Mouse (Mus musculus) heart, adult 11 months (tissue): ENCODE results near the gene Myo18a.
A peak's percentile ranks its signal among the peaks of the same experiment; 100 is the strongest.

Source experiments
- DNase-seq: peaks from one replicate; pipeline ENCODE4 v3.0.0; 2022

Gene Myo18a

DNA sequence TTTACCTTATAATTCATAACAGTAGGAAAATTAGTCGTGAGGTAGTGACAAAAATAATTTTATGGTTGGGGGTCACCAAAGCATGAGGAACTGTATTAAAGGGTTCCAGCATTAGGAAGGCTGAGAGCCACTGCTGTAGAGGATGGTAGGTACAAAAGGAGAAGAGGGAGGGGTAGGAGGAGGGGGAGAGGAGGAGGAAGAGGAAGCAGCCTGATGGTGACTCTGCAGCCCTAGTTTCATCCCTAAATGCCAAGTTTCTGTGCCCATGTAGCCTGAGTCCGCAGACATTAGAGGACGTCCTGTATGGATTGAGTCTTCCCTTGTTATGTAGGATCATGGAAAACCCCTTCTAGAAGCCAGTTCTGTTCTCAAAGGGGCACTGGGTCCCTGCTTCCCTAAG, 110.1 kb downstream of the Myo18a start:
- no peak for DNase-seq

- DNase-seq = no peak
Measured at GRCm38 (mm10) chr11:77874685-77875231, 111.7 kb downstream of the Myo18a start.

GRCm38 (mm10) chr11:77875269-77875668, 112.2 kb downstream of the Myo18a start:
- DNase-seq = peak; percentile 75

DNA sequence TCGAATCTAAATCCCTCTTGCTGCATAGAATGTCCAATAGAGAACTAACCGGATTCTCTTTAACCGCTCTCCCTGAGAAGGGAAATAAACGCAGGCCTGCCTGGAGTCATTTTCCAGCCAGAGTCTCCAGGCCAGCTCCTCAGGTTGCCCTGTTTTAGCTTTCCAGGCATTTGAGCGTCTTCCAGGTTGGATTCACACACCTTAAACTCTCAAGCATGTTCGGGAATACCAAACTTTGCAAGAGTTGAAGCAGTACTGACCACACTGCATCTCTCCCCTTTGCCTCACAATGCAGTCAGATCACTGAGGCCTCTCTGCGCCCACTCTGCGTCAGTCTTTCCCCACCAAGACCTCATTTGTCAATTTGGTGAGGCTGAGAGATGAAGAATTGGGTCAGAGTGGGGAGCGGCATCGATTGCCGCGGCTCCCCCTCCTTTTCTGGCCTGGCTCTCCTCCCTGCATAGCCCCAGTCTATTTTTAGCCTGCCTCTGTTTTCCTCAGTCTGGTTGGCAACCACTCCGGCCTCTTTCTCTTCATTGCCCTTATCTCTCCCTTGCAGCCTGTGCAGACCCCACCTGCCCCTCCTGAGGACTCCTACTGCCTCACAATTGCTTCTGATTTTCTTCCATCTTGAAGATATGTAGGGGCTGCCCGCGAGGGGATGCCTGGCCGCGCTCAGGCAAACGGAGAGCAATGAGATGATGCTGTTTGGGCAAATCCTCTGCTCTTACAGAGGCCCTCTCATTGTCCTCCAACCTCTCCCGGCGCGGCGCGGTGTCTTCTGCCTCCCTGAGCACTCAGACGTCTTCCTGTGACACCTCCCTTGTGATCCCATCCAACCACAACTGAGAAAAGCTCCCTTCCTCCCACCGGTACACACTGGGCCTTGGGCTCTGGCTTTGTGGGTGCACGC, 113.1 kb downstream of the Myo18a start:
- DNase-seq = peak; percentile 84

DNA sequence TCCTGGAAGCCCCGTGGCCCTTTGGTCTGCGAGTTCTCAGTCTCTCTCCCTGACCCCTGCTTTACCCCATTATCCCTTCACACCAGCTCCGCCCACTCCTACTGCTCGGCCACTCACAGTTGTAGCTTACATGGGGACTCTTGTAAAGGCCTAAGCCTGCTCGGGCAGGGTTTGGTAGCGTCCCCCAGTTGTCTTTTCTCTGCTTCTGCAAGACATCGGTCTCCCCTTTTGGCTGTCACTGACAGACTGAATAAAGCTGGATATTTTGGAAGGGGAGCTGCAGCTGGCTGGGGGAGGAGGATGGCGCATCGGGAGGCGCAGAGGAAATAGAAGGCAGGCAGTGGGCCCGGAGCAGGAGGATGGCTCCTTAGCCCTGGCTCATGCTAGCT, 113.7 kb downstream of the Myo18a start:
- peak; percentile 87 for DNase-seq

GRCm38 (mm10) chr11:77884524-77885245, 121.6 kb downstream of the Myo18a start:
- DNase-seq = peak; percentile 77

DNA sequence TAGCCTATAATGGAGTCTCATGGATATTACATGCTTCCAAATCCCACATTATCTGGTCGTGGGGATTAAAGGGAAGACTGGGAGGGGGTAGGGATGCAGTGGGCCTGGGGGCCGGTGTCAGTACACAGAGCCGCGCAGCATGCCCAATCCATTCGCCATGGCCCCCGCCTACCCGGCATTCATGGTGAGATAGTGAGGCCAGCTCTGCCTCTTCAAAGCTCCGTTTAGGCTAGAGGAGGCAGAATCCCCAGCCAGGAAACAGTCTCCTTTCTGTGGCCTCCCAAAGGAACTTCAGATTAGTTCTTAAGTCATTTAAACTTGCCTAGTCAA, 122.2 kb downstream of the Myo18a start:
- DNase-seq = no peak

DNA sequence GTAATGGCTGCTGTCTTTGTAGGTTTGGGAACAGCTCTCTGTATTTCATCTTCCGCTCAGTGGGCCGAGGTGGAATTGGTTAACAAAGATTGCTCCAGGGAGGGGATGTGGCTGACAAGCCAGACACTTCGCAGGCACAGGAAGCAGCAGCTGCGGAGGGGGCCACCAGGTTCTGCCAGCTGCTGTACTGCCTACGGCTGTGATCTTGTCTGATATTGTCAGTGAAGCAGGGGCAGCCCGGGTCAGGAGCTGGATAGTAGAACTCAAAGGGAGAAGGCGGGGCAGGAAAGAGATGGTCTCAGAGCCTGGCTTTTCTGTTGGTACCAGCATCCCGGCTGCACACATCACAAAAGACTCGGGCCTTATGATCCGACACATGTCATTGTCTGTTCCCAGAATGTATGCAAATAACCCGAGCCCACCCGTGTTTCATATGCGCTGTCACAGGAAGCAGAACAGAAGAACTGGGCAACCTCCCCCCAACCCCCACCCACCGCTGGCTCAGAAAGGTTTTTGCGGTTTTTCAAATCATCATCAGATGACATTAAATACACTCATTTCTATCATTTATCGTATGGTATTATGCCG, 124.4 kb downstream of the Myo18a start:
- no peak for DNase-seq

- DNase-seq = no peak
Measured at GRCm38 (mm10) chr11:77888846-77889245, 125.8 kb downstream of the Myo18a start.

DNA sequence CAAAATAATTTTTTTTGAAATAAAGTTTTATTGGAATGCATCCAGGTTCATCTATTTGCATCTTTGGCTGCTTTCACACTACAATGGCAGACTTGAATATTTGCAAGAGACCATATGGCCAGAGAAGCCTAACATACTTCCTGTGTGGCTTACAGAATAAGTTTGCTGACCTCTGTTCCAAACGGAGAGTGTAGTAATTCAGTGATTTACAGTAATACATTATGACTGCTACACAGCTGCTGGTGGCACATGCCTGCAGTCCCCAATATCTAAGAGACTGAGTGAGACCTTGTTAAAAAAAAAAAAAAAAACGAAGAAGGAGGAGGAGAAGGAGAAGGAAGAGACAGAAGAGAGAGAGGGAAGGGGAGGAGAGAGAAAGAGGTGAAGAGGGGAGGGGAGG, 126.4 kb downstream of the Myo18a start:
- no peak for DNase-seq

DNA sequence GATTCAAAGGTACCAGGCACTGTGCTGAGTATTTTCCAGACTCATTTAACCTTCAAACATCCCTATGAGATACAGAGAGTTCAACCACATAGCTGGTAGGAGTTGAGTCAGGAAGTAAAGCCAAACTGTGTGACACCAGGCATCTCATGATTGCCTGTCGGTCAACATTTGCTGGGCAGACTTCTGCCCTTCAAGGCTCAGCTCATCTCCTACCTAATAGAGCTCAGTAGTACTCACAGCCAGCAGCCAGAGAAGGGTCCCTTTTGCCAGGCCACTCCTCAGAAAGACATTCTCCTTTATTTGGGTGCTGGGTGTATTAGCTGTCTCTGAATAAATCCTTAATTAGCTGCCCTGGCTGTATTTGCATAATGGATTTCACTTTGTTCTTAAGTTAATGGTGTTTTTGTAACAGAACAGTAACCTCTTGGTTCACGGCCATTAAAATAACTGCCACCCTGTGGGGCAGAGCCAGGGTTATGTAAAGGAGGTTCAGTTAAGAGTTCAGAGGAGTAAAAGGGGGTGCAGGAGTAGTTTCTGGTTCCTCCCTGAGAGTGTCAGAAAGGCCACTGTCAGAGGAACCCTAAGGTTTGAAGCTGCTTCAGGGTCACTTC, 127.7 kb downstream of the Myo18a start:
- DNase-seq = no peak

DNA sequence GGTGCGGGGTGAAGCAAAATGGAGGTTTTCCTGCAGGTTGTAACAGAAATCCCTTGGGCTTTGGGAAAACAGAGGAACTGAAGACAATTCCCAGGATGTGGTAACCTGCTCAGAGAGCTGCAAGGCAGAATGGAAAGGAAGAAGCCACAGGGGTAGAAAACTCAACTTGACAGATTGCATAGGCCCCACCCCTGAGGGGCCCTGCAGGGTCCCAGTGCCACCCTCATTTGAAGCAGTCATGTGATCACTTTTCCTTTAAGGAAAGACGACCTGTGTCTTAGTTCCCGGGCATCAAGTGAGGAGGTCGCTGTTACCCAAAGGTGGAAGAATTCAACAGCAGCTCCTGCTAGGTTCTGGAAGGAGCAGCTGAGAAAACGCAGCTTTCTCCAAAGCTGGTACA, 129.8 kb downstream of the Myo18a start:
- no peak for DNase-seq

DNA sequence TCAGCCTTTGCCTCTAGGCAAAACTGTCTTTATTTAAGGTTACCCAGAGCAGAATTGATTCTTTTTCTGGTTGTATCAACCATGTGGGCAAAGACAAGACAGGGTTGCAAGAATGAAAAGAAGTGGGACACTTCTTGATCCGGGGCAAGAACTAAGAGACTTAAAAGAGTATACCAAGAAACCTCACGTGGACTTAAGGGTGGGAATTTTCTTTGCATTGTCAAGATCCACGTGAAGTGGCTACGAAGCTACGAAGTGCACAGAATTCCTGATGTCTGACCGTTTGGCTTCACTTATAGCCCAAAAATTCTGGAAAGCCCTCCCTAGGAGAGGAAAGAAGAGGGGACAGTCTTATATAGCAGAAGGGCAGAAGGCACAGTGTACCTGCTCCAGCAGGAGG, 130.2 kb downstream of the Myo18a start:
- no peak for DNase-seq

- peak; percentile 98 for DNase-seq
Measured at GRCm38 (mm10) chr11:77893787-77894718, 131.0 kb downstream of the Myo18a start, which contains the start of gene Pipox. Gene Pipox (minus strand): TSS chr11:77894096.

GRCm38 (mm10) chr11:77894967-77895366, 131.9 kb downstream of the Myo18a start:
- DNase-seq = no peak

DNA sequence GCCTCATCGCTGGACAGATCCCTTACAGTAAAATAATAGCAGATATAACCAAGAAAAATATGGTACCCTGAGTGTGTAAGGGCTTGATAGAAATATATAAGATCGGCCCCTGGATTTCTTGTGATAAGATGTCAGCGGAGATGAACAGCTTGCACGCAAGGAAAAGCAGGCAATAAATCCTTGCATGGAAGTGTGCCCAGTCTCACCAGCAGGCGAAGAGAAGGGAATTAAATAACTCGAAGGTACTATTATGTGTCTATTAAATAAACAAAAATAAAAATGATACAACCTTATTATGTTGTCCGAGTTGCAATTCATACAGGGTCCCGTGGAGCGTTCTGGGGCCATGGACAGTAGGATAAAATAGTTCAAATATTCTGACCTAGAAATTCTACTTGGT, 133.0 kb downstream of the Myo18a start:
- no peak for DNase-seq

DNA sequence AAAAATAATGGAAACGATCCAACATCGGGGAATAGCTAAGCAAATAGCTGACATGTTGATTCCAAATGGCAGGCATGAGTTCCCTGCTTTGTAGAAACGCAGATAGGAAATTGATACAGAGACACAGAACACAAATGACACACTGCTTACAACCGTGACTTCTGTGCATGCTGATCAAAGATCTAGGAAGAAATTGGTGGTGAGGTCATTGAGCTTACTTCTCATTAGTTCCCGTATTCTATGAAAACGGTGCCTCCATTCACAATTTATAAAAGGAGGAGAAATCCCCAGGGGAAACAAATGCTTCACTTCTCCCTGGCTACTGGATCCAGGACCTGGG, 133.4 kb downstream of the Myo18a start:
- no peak for DNase-seq

DNA sequence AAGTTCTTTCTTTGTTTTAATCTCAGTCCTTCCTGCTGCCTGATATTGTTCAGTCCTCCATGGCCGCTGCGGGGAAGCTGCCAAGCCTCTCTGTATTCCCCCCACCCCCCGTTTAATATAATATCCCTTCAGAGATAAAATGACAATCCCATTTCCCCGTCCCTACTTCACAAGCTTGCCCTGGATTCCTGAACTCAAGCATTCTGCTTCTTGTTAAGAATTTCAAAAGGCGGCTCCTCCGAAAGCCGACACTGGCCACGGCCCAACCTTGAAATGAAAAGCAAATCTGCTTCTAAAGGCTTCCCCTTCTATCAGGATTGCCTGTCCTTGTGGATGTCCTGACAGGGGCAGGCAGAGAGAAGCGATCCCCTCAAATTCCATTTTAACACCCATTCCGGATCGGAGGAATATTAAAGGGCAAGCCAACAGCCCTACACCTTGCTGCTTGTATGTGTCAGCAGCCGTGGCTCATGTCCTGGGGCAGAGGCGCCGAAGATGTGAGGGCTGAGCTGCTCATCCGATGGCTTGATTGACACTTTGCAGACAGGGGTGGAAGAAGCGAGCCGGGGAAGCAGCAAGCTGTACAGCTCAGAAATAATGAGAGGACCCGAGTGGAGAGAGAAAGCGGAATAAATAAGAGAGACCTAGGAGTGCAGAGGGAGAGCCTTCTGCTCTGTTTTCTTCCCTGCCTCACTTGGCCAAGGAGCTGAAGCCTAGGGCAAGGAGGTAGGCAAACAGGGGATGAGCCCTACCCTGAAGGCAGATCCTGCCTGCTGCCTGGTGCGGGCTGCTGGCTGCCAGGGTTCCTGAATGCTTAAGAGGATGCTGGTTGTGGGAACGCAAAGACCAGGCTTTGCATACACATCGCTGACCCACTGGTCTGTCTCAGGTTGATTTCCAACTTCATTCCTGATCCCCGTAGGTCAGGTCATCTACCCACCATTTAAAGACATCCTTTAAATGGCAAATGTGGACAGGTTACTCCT, 134.1 kb downstream of the Myo18a start:
- no peak for DNase-seq

- no peak for DNase-seq
Measured at GRCm38 (mm10) chr11:77900187-77900586, 137.1 kb downstream of the Myo18a start.

GRCm38 (mm10) chr11:77900696-77901095, 137.7 kb downstream of the Myo18a start:
- DNase-seq = no peak

- no peak for DNase-seq
Measured at GRCm38 (mm10) chr11:77901366-77901765, 138.3 kb downstream of the Myo18a start.
